Mouse (Mus musculus) hindbrain, embryonic 14.5 days (tissue): ENCODE results near the gene Zbtb25. TPM values are rescaled to one million over a fixed set of nuclear protein-coding genes. Genes with fewer than 3 reads are reported as not detected.

Experiments
- ATAC-seq: fragments of 200-750 bp; cut with Nextera tagmentation; 2 replicates; pipeline ENCODE4 v1.8.0; 2017; ENCODE audit warnings: moderate number of reproducible peaks, mild to moderate bottlenecking, moderate TSS enrichment, moderate library complexity; ENCODE audit not compliant: low FRiP score
- DNase-seq: peaks from one replicate; pipeline ENCODE4 v3.0.0-alpha.2; 2015; ENCODE audit warnings: low spot score
- H3K27ac ChIP-seq: fragments of 300-500 bp; sonication (generic); 2 replicates; pipeline ENCODE4 v1.5.1; 2014; ENCODE audit warnings: mild to moderate bottlenecking, moderate library complexity
- H3K27me3 ChIP-seq: fragments of 300-500 bp; sonication (generic); 2 replicates; pipeline ENCODE4 v1.6.1; 2014; ENCODE audit warnings: mild to moderate bottlenecking, low read length, mixed read lengths; ENCODE audit not compliant: control insufficient read depth, insufficient read depth
- H3K36me3 ChIP-seq: fragments of 300-500 bp; sonication (generic); replicated peaks from 2 replicates; pipeline ENCODE4 v1.6.1; 2014; ENCODE audit not compliant: control insufficient read depth, insufficient read depth
- H3K4me1 ChIP-seq: fragments of 300-500 bp; sonication (generic); replicated peaks from 2 replicates; pipeline ENCODE4 v1.6.1; 2014; ENCODE audit warnings: antibody characterized with exemption, low read length, mixed read lengths; ENCODE audit not compliant: control insufficient read depth, insufficient read depth
- H3K4me2 ChIP-seq: fragments of 300-500 bp; sonication (generic); replicated peaks from 2 replicates; pipeline ENCODE4 v1.6.1; 2014; ENCODE audit warnings: mild to moderate bottlenecking, moderate library complexity
- H3K4me3 ChIP-seq: fragments of 300-500 bp; sonication (generic); replicated peaks from 2 replicates; pipeline ENCODE4 v1.5.1; 2014; ENCODE audit warnings: mild to moderate bottlenecking, low read length
- H3K9ac ChIP-seq: fragments of 300-500 bp; sonication (generic); 2 replicates; pipeline ENCODE4 v1.6.1; 2014
- H3K9me3 ChIP-seq: fragments of 300-500 bp; sonication (generic); 2 replicates; pipeline ENCODE4 v1.6.1; 2016; ENCODE audit warnings: low read length; ENCODE audit not compliant: control insufficient read depth
- WGBS: fragments of 180-500 bp; shearing (Covaris S2); extraction: QIAGEN DNeasy Blood & Tissue Kit; methylation state at CpG from one replicate; pipeline ENCODE4 v1.1.7; 2014; 5-methylcytosine and 5-hydroxymethylcytosine counted together
- polyA plus RNA-seq: library from polyadenylated mRNA; unstranded; fragments of >200 nt; fragmentation: Nextera tagmentation; extraction: Ambion mirVana; gene quantifications from 2 replicates; pipeline ENCODE4 v1.2.1, GENCODE M21; 2014

Gene Zbtb25
- polyA plus RNA-seq, 1 experiment from 2014 or later = 16.0 TPM

- no peak overlapping the region for H3K4me3 ChIP-seq
- H3K36me3 ChIP-seq = no peaks in the 10 kb centered on the region
- no peak overlapping the region for H3K4me2 ChIP-seq
- no peak overlapping the region for H3K9ac ChIP-seq
- no peak overlapping the region for H3K27ac ChIP-seq
- no peaks in the 10 kb centered on the region for H3K27me3 ChIP-seq
- ATAC-seq (no peak), DNase-seq (no peak)
- 81% methylated on average over 9 of the region's 9 CpGs for WGBS
- H3K9me3 ChIP-seq = no peaks in the 10 kb centered on the region
- peaks cover 9% of the 10 kb centered on the region; the same call in 1 of the 2 replicates for H3K4me1 ChIP-seq
Measured at GRCm38 (mm10) chr12:76361405-76362302, 7.7 kb downstream of the Zbtb25 start.

- Histone ChIP-seq H3K4me1 (peaks cover 3% of the 10 kb centered on the region; the same call in 1 of the 2 replicates), H3K9me3 (no peaks in the 10 kb centered on the region), H3K4me2 (no peak overlapping the region), H3K27me3 (no peaks in the 10 kb centered on the region), H3K36me3 (no peaks in the 10 kb centered on the region), H3K27ac (no peak overlapping the region), H3K4me3 (no peak overlapping the region), H3K9ac (no peak overlapping the region)
- WGBS = 40% methylated on average over 1 of the region's 1 CpGs
- DNase-seq (no peak), ATAC-seq (no peak)
Measured at GRCm38 (mm10) chr12:76360868-76361267, 8.5 kb downstream of the Zbtb25 start.

- Histone ChIP-seq H3K9me3 (no peaks in the 10 kb centered on the region), H3K27ac (no peak overlapping the region), H3K4me1 (no peaks in the 10 kb centered on the region), H3K4me2 (no peak overlapping the region), H3K27me3 (no peaks in the 10 kb centered on the region), H3K9ac (no peak overlapping the region), H3K4me3 (no peak overlapping the region), H3K36me3 (peaks cover 61% of the 10 kb centered on the region)
- no peak for ATAC-seq
- 90% methylated on average over 8 of the region's 8 CpGs for WGBS
- no peak for DNase-seq
Measured at GRCm38 (mm10) chr12:76349680-76350220, 19.7 kb downstream of the Zbtb25 start.

DNA sequence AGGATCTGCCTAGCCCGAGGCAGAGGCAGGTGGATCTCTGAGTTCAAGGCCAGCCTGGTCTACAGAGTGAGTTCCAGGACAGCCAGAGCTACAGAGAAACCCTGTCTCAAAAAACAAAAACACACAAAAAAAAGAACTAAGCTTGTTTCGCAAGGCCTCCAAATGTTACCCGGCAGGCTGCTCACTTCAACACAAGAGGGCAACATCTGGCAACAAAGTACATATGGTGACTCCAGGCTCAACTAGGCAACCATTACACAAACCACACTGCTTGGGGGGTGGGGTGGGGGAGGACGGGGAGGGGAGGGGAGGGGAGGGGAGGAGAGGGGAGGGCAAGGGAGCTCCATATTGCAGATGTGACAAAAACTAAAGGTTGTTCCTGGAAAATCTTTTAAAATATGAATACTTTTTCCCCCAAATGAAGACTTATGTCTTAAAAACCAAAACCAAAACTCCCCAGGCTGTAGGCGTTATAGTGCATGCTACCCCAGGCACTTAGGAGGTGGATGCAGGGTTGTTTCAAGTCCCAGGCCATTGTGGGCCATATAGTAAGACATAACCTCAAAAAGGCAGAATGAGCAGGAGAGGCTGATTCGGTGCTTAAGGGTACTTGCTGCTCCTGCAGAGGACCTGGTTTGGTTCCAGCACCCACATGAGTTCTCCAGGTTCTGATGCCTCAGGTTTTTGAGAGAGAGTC is 23.5 kb downstream of the Zbtb25 start:
- no peak for ATAC-seq
- WGBS = 76% methylated on average over 6 of the region's 6 CpGs
- DNase-seq = no peak
- peaks cover 45% of the 10 kb centered on the region for H3K36me3 ChIP-seq
- H3K27ac ChIP-seq = no peak overlapping the region
- H3K4me2 ChIP-seq = no peak overlapping the region
- H3K4me3 ChIP-seq = no peak overlapping the region
- no peaks in the 10 kb centered on the region for H3K9me3 ChIP-seq
- H3K9ac ChIP-seq = no peak overlapping the region
- H3K4me1 ChIP-seq = no peaks in the 10 kb centered on the region
- no peaks in the 10 kb centered on the region for H3K27me3 ChIP-seq

DNA sequence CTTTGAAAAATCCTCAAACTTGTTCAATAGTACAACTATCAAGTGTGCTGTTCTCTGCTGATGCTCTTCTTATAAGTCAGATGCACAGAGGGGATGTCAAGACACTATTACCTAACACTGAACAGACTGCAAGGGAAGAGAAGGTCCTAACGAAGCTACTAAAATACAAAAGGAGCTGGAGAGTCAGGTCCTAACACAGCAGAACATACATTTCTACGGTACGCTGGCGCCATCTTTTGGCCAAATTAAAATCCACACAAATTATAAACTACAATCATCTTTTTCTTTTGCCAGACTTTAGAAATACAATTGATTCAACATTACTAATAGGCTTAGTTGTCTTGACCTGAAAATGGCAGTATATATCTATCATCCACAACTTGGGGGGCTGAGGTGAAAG is 28.3 kb downstream of the Zbtb25 start:
- Histone ChIP-seq H3K36me3 (0 out of 2 replicates have a peak, but pooled peaks cover 12% of the 10 kb centered on the region), H3K4me2 (no peak overlapping the region), H3K9me3 (no peaks in the 10 kb centered on the region), H3K4me1 (no peaks in the 10 kb centered on the region), H3K9ac (no peak overlapping the region), H3K27me3 (no peaks in the 10 kb centered on the region), H3K27ac (no peak overlapping the region), H3K4me3 (no peak overlapping the region)
- no peak for ATAC-seq
- WGBS = 6% methylated on average over 4 of the region's 4 CpGs
- DNase-seq = peak; percentile 85

- Histone ChIP-seq H3K27me3 (no peaks in the 10 kb centered on the region), H3K27ac (no peak overlapping the region), H3K36me3 (no peaks in the 10 kb centered on the region), H3K9me3 (no peaks in the 10 kb centered on the region), H3K4me2 (no peak overlapping the region), H3K9ac (no peak overlapping the region), H3K4me3 (no peak overlapping the region), H3K4me1 (no peaks in the 10 kb centered on the region)
- no peak for ATAC-seq
- no peak for DNase-seq
- WGBS = 86% methylated on average over 17 of the region's 17 CpGs
Measured at GRCm38 (mm10) chr12:76336111-76336965, 33.1 kb downstream of the Zbtb25 start.

DNA sequence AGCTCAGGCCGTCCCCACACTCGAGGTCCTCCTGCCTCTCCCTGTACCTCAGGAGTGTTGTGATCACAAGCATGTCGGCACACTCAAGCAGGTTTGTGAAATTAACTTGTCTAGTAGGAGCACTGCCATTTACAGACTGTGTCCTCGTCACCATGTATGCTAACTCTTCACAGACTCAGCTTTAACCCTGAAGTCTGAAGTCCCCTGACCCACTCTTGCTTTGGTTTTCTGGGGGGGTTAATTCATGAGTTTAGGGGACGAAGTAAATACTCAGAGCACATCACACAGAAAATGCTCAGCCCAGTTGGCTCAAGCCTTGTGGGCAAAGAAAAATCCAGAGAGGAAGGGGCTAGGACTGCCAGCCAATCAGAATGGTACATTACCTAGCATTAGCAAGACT is 33.8 kb downstream of the Zbtb25 start:
- Histone ChIP-seq H3K4me1 (no peaks in the 10 kb centered on the region), H3K36me3 (no peaks in the 10 kb centered on the region), H3K27ac (no peak overlapping the region), H3K4me3 (no peak overlapping the region), H3K9ac (no peak overlapping the region), H3K4me2 (no peak overlapping the region), H3K27me3 (no peaks in the 10 kb centered on the region), H3K9me3 (no peaks in the 10 kb centered on the region)
- ATAC-seq (no peak), DNase-seq (no peak)
- 85% methylated on average over 5 of the region's 5 CpGs for WGBS

GRCm38 (mm10) chr12:76333688-76334087 is 35.7 kb downstream of the Zbtb25 start:
- no peak overlapping the region for H3K4me2 ChIP-seq
- no peak overlapping the region for H3K4me3 ChIP-seq
- no peak overlapping the region for H3K9ac ChIP-seq
- no peak for ATAC-seq
- DNase-seq = no peak
- H3K9me3 ChIP-seq = no peaks in the 10 kb centered on the region
- 93% methylated on average over 5 of the region's 5 CpGs for WGBS
- no peaks in the 10 kb centered on the region for H3K27me3 ChIP-seq
- no peaks in the 10 kb centered on the region for H3K36me3 ChIP-seq
- H3K4me1 ChIP-seq = no peaks in the 10 kb centered on the region
- H3K27ac ChIP-seq = no peak overlapping the region
